Mouse (Mus musculus): ENCODE results near the gene Dot1l.

Dot1l gene

DNA sequence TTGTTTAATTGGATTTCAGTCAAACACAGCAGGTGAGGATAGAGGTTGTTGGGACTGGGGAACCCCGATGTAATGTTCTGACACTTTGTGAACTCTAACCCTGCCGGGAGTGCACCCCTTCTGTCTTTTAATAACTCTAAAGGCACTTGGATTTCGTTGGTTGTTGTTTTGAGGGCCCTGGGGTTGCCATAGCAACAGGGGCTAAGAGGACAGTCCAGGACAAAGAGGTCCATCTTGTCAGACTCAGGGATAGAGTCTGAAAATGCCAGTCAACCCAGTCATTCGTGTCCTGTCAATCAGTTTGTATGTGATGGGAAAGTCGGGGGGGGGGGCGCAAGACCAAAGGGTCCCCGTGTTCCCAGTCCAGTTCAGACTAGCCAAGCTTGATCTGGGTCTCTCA is 77.8 kb downstream of the Dot1l start:
- DNase-seq (ENCODE audit: low read depth) = no peak

DNA sequence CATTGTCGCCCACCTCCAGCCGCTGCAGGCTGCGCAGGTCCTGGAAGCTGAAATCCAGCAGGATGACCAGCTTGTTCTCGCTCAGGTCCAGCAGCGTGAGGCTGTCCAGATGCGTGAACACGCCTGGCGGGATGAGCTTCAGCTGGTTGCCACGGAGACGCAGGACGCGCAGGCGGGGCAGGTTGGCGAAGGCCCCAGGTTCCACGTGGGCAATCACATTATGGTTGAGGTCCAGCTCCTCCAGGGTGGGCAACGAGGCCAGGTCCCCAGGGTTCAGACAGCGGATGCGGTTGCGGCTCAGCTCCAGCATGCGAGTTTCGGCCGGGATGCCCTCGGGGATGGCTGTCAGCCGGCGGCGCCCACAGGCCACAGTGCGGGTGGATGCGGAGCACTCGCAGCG is 80.6 kb downstream of the Dot1l start:
- no peak for DNase-seq (ENCODE audit: low read depth)

DNA sequence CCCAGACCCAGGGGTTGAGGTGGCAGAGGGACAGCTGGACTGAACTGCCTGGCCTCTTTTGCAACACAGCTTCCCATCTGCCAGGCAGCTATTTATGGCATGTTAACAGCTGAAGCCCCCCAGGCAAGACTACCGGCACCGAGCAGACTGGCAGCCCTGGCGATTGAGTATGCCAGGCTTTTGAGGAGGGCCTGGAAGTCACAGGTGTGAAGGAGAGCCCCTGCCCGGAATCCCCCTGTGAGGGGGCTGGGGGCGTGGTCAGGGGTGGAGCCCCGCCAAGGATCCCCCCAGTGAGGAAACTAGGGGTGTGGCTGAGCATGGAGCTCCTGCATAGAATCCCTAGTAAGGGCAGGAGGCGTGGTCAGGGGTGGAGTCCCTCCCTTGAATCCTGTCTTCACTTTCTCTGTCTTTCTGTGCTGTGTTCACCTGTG is 82.0 kb downstream of the Dot1l start:
- no peak for DNase-seq (ENCODE audit: low read depth)

DNA sequence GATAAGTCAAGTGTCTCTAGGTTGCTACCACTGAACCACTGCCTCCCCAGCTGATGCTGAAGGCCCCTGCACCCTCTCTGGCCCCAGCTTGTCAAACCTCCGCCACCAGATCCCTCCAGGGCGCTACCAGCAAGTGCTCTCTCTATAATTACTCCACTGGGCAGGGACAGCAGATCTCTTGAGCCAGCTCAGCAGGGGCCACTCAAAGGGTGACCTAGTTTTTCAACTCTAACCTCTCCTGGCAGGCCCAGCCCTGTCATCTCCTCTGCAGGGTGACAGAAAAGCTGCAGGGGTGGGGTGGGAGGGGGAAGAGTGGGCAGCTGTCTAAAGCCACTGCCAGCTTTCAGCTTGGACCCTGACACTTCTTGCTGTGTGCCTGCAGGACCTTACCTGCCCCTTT is 82.8 kb downstream of the Dot1l start:
- no peak for DNase-seq (ENCODE audit: low read depth)

DNA sequence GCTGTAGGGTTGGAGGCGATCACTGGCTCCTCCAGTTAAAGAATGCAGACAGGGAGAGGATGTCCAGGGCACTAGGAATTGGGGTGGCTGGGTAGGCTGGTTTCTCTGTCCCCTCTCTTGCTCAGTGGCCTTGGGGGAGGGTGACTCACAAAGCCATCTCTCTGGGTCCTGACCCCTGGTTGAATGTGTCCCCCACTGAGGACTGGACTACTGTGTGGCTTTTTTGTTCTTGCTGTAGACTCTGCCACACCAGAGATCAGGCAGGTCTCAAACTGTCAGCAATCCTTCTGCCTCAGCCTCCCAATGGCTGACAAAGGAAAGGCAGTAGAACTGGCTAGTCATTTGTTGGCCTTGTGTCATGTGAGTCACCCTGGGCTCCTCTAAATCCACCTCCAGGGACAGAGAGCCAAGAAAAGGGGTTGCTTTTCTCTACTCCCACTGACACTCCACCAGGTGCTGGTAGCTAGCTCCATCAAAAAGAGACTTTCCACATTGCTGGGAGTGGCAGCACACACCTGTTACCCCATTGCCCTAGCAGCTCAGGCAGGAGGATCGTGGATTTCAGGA is 83.4 kb downstream of the Dot1l start:
- DNase-seq (ENCODE audit: low read depth) = no peak

DNA sequence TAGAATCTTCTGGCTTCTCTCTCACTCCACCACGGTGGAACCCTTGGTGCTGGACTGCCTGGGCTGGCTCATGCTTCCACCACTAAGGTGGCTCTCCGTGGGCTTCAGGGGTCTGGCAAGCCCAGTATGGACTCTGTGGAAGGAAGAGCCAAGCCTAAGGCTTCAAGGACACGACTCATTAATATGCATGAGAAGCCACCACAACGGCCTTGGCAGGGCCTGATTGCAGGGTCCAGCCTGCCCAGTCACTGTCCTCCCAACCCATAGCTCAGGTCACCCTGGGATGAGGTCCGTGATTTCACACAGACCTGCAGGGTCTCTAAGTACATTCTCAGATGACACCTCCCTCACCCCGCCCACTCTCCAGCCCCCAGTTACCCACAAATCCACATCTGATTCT is 84.8 kb downstream of the Dot1l start:
- no peak for DNase-seq (ENCODE audit: low read depth)

DNA sequence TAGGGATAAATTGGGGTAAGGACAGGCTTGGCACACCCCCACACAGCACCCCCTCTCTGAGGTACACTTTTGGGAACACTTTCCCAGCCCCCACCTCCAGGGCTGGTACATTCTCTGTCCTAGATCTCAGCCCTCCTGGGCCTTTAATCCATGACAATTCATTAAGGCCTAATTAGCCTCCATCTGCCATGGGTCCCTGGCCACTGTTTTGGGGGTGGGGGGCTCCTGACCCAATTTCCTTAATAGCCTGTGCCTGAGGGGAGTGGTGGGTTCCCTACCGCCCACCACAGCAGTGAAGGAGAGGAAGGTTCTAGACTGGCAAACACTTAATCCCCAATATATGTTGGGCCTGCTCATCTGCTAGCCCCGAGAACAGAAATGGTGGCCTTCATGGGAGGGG is 86.7 kb downstream of the Dot1l start:
- no peak for DNase-seq (ENCODE audit: low read depth)

DNA sequence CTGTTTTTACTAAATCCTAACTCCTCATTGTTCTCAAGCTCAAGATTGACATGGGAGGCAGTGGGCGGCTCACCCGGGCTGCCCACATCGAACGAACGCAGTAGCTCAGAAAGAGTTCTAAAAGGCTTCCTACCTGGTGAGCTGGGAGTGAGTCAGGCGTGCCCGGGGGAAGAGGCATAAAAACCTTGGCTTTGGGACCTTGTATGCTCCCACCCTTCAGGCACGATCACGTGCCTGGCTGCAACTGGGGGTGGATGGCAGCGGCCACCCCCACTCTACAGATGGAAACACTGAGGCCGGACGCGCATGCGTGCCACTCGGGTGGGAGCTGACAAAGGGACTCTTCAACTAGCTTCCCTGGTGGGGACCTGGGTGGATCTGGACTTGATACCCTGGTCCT is 87.3 kb downstream of the Dot1l start:
- no peak for DNase-seq (ENCODE audit: low read depth)

DNA sequence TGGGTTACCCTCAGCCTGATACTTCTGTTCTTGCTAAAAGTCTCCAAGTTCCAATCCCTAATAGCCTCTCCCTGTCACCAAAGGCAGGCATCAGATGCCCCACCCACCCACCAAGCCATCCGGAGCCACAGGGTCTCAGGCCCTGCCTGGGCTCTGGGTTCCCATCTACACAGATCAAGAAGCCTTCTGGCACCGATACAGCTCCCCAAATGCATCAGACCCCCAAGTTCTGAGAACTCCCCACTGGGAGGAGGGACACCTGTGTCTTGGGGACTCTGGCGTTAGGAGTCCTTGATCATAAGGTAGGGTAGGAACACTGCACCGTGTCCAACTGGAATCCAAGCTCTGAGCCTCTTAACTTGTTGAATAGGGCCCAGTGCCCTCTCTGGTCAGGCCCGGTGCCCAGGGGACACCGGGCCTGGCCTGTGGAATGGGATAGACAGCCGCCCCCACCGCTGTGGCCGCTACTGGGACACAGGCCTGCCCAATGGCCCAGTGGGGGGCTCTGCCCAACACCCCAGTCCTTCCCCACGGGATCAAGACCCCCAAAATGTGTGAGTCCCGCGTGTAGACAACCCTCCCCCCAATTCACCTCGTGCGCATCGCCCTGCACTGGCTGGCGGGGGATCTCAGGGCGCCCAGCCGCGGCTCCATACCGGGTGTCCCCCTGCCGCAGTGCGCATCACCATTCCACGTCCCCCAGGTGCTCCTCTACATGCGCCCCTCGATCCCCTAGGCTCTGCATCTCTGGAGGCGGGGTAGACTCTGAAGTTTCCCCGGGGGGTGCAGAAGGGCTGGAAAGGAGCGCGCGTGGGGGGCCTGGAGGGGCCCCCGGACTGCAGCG is 88.3 kb downstream of the Dot1l start:
- no peak for DNase-seq (ENCODE audit: low read depth)

DNA sequence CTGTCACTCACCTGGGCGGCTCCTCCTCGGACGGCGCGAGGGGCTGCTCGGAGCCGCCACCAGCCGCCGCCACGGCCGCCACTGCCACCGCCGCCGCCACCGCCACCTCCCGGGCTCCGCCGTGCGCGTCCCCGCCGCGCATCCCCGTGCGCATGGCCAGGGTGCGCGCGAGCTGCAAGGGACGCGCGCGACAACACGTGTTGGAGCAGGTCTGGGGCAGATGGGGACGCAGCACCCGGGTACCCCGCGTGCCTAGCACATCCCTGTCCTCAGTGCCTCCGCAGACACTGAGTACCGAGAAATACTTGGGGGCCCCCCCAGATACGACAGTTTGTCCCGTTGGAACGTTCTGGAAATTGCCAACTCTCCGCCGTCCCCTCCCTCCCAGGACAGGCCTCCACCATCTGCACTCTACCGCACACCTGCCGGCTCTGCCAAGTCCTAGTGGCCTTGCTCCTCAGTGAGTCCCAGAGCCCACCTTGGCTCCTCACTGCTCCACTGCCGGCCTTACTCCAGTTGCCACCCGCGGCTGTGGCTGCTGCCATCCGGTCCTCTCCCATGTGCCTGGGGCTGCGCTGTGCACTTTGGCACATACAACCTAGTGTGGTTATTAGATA is 89.0 kb downstream of the Dot1l start, which contains the start of gene Lingo3:
Gene Lingo3, minus strand, starts transcription at position 109 of the 617 bp plus-strand sequence.
- DNase-seq (ENCODE audit: low read depth) = no peak

Data from fibroblast of lung, adult 2 months (primary cell).